Mouse (Mus musculus) layer of hippocampus, adult 9-10 months (tissue): ENCODE data around the gene Cog6.

Source experiments
- DNase-seq: peaks from one replicate; pipeline ENCODE4 v3.0.0; 2022; ENCODE audit warnings: low spot score

The Cog6 gene

GRCm38 (mm10) chr3:52962391-52962790 lies 54.6 kb downstream of the Cog6 start:
- no peak for DNase-seq

GRCm38 (mm10) chr3:52961661-52962060 lies 55.4 kb downstream of the Cog6 start:
- no peak for DNase-seq

- DNase-seq = no peak
Observed at GRCm38 (mm10) chr3:52960951-52961350, 56.1 kb downstream of the Cog6 start.

- DNase-seq = no peak
Observed at GRCm38 (mm10) chr3:52958444-52959120, 58.5 kb downstream of the Cog6 start.

- no peak for DNase-seq
Observed at GRCm38 (mm10) chr3:52957861-52958260, 59.2 kb downstream of the Cog6 start.

GRCm38 (mm10) chr3:52956236-52956635 lies 60.8 kb downstream of the Cog6 start:
- no peak for DNase-seq

- no peak for DNase-seq
Observed at GRCm38 (mm10) chr3:52955481-52956019, 61.5 kb downstream of the Cog6 start.

- no peak for DNase-seq
Observed at GRCm38 (mm10) chr3:52954656-52955055, 62.4 kb downstream of the Cog6 start.

- no peak for DNase-seq
Observed at GRCm38 (mm10) chr3:52953831-52954230, 63.2 kb downstream of the Cog6 start.

- no peak for DNase-seq
Observed at GRCm38 (mm10) chr3:52948824-52949223, 68.2 kb downstream of the Cog6 start.

- no peak for DNase-seq
Observed at GRCm38 (mm10) chr3:52947444-52947843, 69.6 kb downstream of the Cog6 start.

GRCm38 (mm10) chr3:52940832-52941468 lies 76.1 kb downstream of the Cog6 start:
- no peak for DNase-seq

GRCm38 (mm10) chr3:52938398-52938797 lies 78.6 kb downstream of the Cog6 start:
- no peak for DNase-seq

GRCm38 (mm10) chr3:52937739-52938306 lies 79.2 kb downstream of the Cog6 start:
- DNase-seq = no peak

- DNase-seq = no peak
Observed at GRCm38 (mm10) chr3:52931956-52932355, 85.1 kb downstream of the Cog6 start.
